Mouse (Mus musculus) MEL (cell line): Measurements from ENCODE around the gene Susd5.

Experiments
- CTCF ChIP-seq, 3 experiments: IDR thresholded peaks in 2 of 3; conservative IDR thresholded peaks in 1 of 3; 2 replicates each; pipeline ENCODE4 v1.5.1; 2011 to 2012; ENCODE audit warnings: low read length in 3 of 3, low read depth in 2 of 3, mild to moderate bottlenecking in 2 of 3, improper control_type of control experiment in 1 of 3, inconsistent platforms in 1 of 3, mixed read lengths in 1 of 3, moderate library complexity in 1 of 3; ENCODE audit not compliant: control insufficient read depth in 1 of 3, insufficient read depth in 1 of 3, poor library complexity in 1 of 3, severe bottlenecking in 1 of 3
- E2F4 ChIP-seq: IDR thresholded peaks from 2 replicates; pipeline ENCODE4 v1.6.1; 2011; ENCODE audit warnings: low read depth, low read length, improper control_type of control experiment, borderline replicate concordance
- ETS1 ChIP-seq: IDR thresholded peaks from 2 replicates; pipeline ENCODE4 v1.6.1; 2012; ENCODE audit warnings: low read depth, mild to moderate bottlenecking, inconsistent platforms, low read length, improper control_type of control experiment, moderate library complexity
- MYC ChIP-seq: IDR thresholded peaks from 2 replicates; pipeline ENCODE4 v1.6.1; 2011; ENCODE audit warnings: low read depth, mild to moderate bottlenecking, low read length, improper control_type of control experiment, moderate library complexity
- POLR2A ChIP-seq, 2 experiments: IDR thresholded peaks; 2 replicates each; pipeline ENCODE4 v1.6.1; 2011 to 2012; ENCODE audit warnings: low read length in 2 of 2, mild to moderate bottlenecking in 2 of 2, control low read depth in 1 of 2, improper control_type of control experiment in 1 of 2, low read depth in 1 of 2, moderate library complexity in 1 of 2; ENCODE audit not compliant: control insufficient read depth in 1 of 2, insufficient read depth in 1 of 2, poor library complexity in 1 of 2
- TAL1 ChIP-seq: IDR thresholded peaks from 2 replicates; pipeline ENCODE4 v1.6.1; 2012; ENCODE audit warnings: mild to moderate bottlenecking, inconsistent platforms, low read length, moderate library complexity, mixed read lengths
- TBP ChIP-seq: IDR thresholded peaks from 2 replicates; pipeline ENCODE4 v1.8.0; 2011; ENCODE audit warnings: low read depth, low read length, improper control_type of control experiment

- TF ChIP-seq POLR2A (IDR thresholded peaks at IDR 0.05; ENCODE audit: control insufficient read depth in 1 of 2, insufficient read depth in 1 of 2, low read depth in 1 of 2, low read length in 2 of 2, poor library complexity in 1 of 2) (no peak), TAL1 (no peak), TBP (no peak), ETS1 (no peak), MYC (no peak), CTCF (IDR thresholded peaks at IDR 0.05 in 2 of 3, conservative IDR thresholded peaks at IDR 0.05 in 1 of 3; ENCODE audit: control insufficient read depth in 1 of 3, insufficient read depth in 1 of 3, low read depth in 2 of 3, low read length in 3 of 3, poor library complexity in 1 of 3, severe bottlenecking in 1 of 3) (no peak), E2F4 (no peak)
Measured at GRCm38 (mm10) chr9:114011203-114011602, 45.7 kb upstream of the Susd5 start.
